Mouse (Mus musculus) inflammation-experienced regulatory T-cells, adult 6 months (primary cell): ENCODE results near the gene Astl. TPM values are rescaled to one million over a fixed set of nuclear protein-coding genes. Genes with fewer than 3 reads are reported as not detected.

Experiments used
- polyA plus RNA-seq, 3 experiments: library from polyadenylated mRNA; unstranded; fragments of 100-300 nt; shearing (Covaris generic); gene quantifications; one replicate each; pipeline ENCODE4 v1.2.1; 2017

Gene Astl
- polyA plus RNA-seq, 3 experiments from 2014 or later, result 0.21 to 0.35 TPM; not detected in 1

Other genes with a start within 250 kb of the Astl start
- 10 to 100 TPM in 1 of 3 experiments, 1 to 10 TPM in 2; 4.9 to 62.0 (median 8.0) TPM for gene Ncaph, start 204.7 kb upstream of the Astl start, polyA plus RNA-seq
- gene Itpripl1, start 195.2 kb upstream of the Astl start, polyA plus RNA-seq, result 10 to 100 TPM; 54.1 to 78.4 (median 55.1) TPM
- 1 to 10 TPM in 1 of 3 experiments, under 1 TPM in 2; 0.69 to 1.3 (median 0.71) TPM for gene 1810024B03Rik, start 130.4 kb upstream of the Astl start, polyA plus RNA-seq
- gene Snrnp200, start 130.3 kb upstream of the Astl start, polyA plus RNA-seq, result 10 to 100 TPM; 47.3 to 57.9 (median 47.8) TPM
- 10 to 100 TPM; 39.3 to 59.1 (median 51.3) TPM for gene Ciao1, start 90.8 kb upstream of the Astl start, polyA plus RNA-seq
- gene Tmem127, start 90.7 kb upstream of the Astl start, polyA plus RNA-seq, result 10 to 100 TPM; 49.4 to 81.0 (median 67.0) TPM
- gene Stard7, start 68.4 kb upstream of the Astl start, polyA plus RNA-seq, result 10 to 100 TPM; 25.3 to 34.8 (median 28.0) TPM
- gene Dusp2, start 2.5 kb upstream of the Astl start, polyA plus RNA-seq, result 10 to 100 TPM; 26.0 to 29.5 (median 27.9) TPM
- gene Adra2b, start 24.6 kb downstream of the Astl start, polyA plus RNA-seq, result under 1 TPM in 1 of 3 experiments, not detected in 2; 0.13 TPM
- gene Gpat2, start 86.6 kb downstream of the Astl start, polyA plus RNA-seq, result under 1 TPM in 2 of 3 experiments, not detected in 1; 0.14 to 0.34 TPM
- 10 to 100 TPM; 29.3 to 66.5 (median 38.0) TPM for gene Fahd2a, start 105.9 kb downstream of the Astl start, polyA plus RNA-seq
- 1 to 10 TPM in 1 of 3 experiments, not detected in 2; 3.5 TPM for gene Kcnip3, start 183.5 kb downstream of the Astl start, polyA plus RNA-seq
- under 1 TPM in 1 of 3 experiments, not detected in 2; 0.10 TPM for gene Prom2, start 202.8 kb downstream of the Astl start, polyA plus RNA-seq
- 1 to 10 TPM in 2 of 3 experiments, under 1 TPM in 1; 0.92 to 3.0 (median 2.4) TPM for gene Zfp661, start 248.5 kb downstream of the Astl start, polyA plus RNA-seq
- 100 to 1,000 TPM; 107 to 152 (median 144) TPM for gene Mrps5, start 248.6 kb downstream of the Astl start, polyA plus RNA-seq